Mouse (Mus musculus) kidney, adult 9 months (tissue): ENCODE measurements at regions not wholly inside any gene's neighbourhood (a gene's known extent, or its start where the extent isn't known, plus 50 kb on each side); places are given as distances from the start of the nearest gene placed in this dataset.
A peak's percentile ranks its signal among the peaks of the same experiment; 100 is the strongest.

ENCODE experiments used
- DNase-seq: peaks from one replicate; pipeline ENCODE4 v3.0.0; 2022

DNA sequence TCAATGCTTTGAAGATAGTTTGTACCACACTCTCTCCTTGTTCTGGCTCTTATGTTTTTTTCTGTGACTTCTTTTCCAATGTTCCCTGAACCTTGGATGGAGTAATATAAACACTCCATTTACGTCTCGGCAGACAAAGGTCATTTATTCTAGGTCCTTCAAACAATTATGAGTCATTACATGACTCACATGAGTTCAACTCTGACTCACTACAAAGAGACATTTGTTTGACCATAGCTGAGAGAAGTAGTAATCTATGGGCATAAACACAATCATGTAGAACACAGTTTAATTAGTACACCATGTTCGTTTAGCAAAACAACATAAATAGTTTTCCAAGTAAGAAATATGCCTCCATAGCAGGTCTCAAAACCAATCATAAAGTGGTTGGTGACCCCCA lies 59.6 kb upstream of the Hmgcll1 start:
- DNase-seq, result no peak

DNA sequence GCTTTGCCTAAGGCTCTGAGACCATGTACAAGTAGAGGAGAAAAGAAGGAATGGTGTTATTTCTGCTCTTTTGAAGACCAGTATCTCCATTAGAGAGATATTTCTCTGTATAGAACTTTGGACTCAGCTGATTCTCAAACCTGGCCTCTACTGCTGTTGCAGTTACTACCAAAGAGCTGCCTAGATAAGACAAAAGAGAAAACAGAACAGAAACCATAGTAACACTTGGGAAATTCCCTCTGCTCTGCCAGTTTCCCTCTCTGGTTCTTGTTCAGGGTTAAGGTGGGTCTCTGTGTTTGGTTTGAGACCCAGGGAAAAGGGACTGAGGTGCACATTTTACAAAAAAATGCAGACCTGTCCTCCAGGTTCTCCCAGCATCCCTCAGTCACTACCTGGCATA lies 58.3 kb upstream of the Hmgcll1 start:
- no peak for DNase-seq

DNA sequence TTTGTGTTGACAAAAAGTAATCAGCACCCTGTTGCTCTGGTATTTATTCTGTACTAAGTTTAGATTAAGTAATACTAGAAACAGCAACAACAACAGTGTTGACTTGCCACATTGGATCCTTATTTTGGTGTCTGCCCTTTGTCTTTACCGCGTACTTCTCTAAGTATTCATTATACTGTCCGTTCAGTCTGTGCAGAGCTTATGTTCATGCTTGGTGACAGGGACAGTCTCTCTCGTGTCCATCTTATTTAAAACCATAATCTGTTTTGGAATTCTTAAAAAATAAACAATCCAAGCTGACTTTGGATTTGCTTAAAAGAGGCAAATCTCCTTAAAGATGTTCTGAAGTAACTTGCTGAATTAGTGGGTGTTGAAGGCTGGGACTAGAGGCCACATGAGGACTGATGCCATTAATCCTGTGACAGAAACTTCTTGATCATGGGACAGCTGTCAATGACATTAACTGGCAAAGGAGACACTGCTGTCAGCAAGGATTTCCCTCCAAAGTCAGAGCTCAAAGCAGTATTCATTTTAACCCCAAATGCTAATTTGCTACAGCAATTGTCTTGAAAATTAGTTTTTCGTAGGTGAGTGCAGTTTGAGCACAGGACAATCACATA lies 55.8 kb upstream of the Hmgcll1 start:
- no peak for DNase-seq

- DNase-seq, result peak; percentile 19
Observed at GRCm38 (mm10) chr9:75959775-75960174, 54.9 kb upstream of the Hmgcll1 start.

- peak; percentile 46 for DNase-seq
Observed at GRCm38 (mm10) chr9:75960587-75961349, 53.9 kb upstream of the Hmgcll1 start.
